Mouse (Mus musculus) kidney, embryonic 14.5 days (tissue): Measurements from ENCODE around the gene Setd5. TPM values are rescaled to one million over a fixed set of nuclear protein-coding genes. Genes with fewer than 3 reads are reported as not detected.

ENCODE experiments used
- polyA plus RNA-seq: library from polyadenylated mRNA; unstranded; fragments of >200 nt; fragmentation: Nextera tagmentation; extraction: Ambion mirVana; gene quantifications from 2 replicates; pipeline ENCODE4 v1.2.1, GENCODE M21; 2014

The Setd5 gene
- polyA plus RNA-seq, 1 experiment from 2014 or later = 107 TPM

Other genes with a start within 250 kb of the Setd5 start
- 4.6 and 6.9 TPM in 2 replicates for gene Srgap3, start 130.1 kb upstream of the Setd5 start, polyA plus RNA-seq
- gene Thumpd3, start 31.1 kb upstream of the Setd5 start, polyA plus RNA-seq = 50.8 and 56.9 TPM in 2 replicates
- gene Lhfpl4, start 118.0 kb downstream of the Setd5 start, polyA plus RNA-seq = 0.45 and 0.69 TPM in 2 replicates
- gene Mtmr14, start 160.5 kb downstream of the Setd5 start, polyA plus RNA-seq = 28.4 and 41.0 TPM in 2 replicates
- 0.23 TPM in 1 of 2 replicates, not detected in the other for gene Cpne9, start 204.9 kb downstream of the Setd5 start, polyA plus RNA-seq
- gene Brpf1, start 229.8 kb downstream of the Setd5 start, polyA plus RNA-seq = 18.2 and 27.2 TPM in 2 replicates
- 17.3 and 18.4 TPM in 2 replicates for gene Ogg1, start 249.6 kb downstream of the Setd5 start, polyA plus RNA-seq